Mouse (Mus musculus): ENCODE data around the gene Degs2. TPM values are rescaled to one million over a fixed set of nuclear protein-coding genes. Genes with fewer than 3 reads are reported as not detected.

Degs2 gene
- polyA plus RNA-seq, 1 experiment from 2014 or later: 0.72 TPM

DNA sequence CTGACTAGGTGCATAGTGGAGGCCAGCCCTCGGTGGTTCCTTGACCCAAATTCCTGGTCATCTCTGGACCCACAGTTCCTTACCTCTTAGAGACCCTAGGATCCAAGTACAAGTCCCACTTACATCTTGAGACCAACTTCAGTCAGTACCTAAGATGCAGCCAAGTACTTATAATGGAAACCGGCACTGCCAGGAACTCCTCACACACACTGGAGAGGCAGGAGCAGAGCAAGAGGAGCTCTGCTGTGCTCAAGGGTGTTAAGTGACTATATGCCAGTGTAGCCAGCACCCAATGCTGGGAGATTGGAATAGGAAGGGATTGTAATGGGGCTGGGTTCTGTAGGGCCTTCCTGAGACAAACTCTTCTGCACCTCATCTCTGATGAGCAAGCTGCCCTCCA lies 27.2 kb downstream of the Degs2 start:
- 0 out of 4 replicates have a peak overlapping the region, but pooled peaks of 1 of the 2 experiments have one; percentile 6 for H3K27ac ChIP-seq (replicated peaks in 1 of 2; ENCODE audit: control insufficient read depth in 1 of 2, insufficient read depth in 1 of 2, low read depth in 2 of 2, low read length in 2 of 2)
- 80% methylated on average over 2 of the region's 2 CpGs for WGBS

DNA sequence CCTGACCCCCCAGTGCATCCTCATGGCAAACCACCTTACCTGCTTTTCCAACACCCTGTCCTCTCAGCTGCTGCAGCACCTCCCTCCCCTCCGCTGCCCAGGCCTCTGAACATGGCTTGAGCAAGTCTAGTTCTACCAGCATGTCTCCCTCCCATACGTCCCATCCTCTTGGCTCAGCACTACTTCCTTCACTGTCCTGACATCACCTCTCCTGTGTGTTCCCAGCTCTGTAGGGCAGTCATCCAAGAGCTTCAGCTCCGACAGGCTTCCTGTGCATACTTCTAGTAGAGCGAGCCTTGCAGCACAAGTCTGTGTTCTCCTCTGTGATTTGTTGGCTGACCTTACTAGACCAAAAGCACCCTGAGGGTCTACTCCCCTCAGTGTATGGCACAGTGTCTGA lies 27.6 kb downstream of the Degs2 start:
- WGBS: 42% methylated on average over 4 of the region's 4 CpGs
- Histone ChIP-seq H3K36me3 (ENCODE audit: control insufficient read depth, insufficient read depth, low read length) (peaks cover 61% of the 10 kb centered on the region), H3K4me2 (ENCODE audit: low read length) (no peak overlapping the region), H3K4me1 (ENCODE audit: control insufficient read depth in 2 of 2, insufficient read depth in 2 of 2, low read length in 2 of 2) (peaks cover 4 to 5% of the 10 kb centered on the region in 2 experiments; a peak in 2 of 4 replicates), H3K27me3 (ENCODE audit: control insufficient read depth, insufficient read depth, low read length) (no peaks in the 10 kb centered on the region), H3K9me3 (ENCODE audit: control insufficient read depth, low read length) (no peaks in the 10 kb centered on the region), H3K4me3 (ENCODE audit: control insufficient read depth in 1 of 2, insufficient read depth in 1 of 2, low read depth in 1 of 2, low read length in 2 of 2) (no peak overlapping the region), H3K9ac (ENCODE audit: low read length) (no peak overlapping the region), H3K27ac (replicated peaks in 1 of 2; ENCODE audit: control insufficient read depth in 1 of 2, insufficient read depth in 1 of 2, low read depth in 2 of 2, low read length in 2 of 2) (0 out of 4 replicates have a peak overlapping the region, but pooled peaks of 1 of the 2 experiments have one; percentile 6)
- ATAC-seq (ENCODE audit: insufficient number of reproducible peaks, insufficient read depth, low FRiP score, low read depth): peak; percentile 65; the same call in 1 of the 2 replicates

More for the DNA sequence above, 27.2 kb downstream of the Degs2 start:
- peaks cover 61% of the 10 kb centered on the region for H3K36me3 ChIP-seq (ENCODE audit: control insufficient read depth, insufficient read depth, low read length)
- peaks cover 4 to 5% of the 10 kb centered on the region in 2 experiments; a peak in 2 of 4 replicates for H3K4me1 ChIP-seq (ENCODE audit: control insufficient read depth in 2 of 2, insufficient read depth in 2 of 2, low read length in 2 of 2)
- ATAC-seq (ENCODE audit: insufficient number of reproducible peaks, insufficient read depth, low FRiP score, low read depth): no peak
- no peaks in the 10 kb centered on the region for H3K9me3 ChIP-seq (ENCODE audit: control insufficient read depth, low read length)
- no peak overlapping the region for H3K4me2 ChIP-seq (ENCODE audit: low read length)
- no peak overlapping the region for H3K9ac ChIP-seq (ENCODE audit: low read length)
- no peak overlapping the region for H3K4me3 ChIP-seq (ENCODE audit: control insufficient read depth in 1 of 2, insufficient read depth in 1 of 2, low read depth in 1 of 2, low read length in 2 of 2)
- H3K27me3 ChIP-seq (ENCODE audit: control insufficient read depth, insufficient read depth, low read length): no peaks in the 10 kb centered on the region

DNA sequence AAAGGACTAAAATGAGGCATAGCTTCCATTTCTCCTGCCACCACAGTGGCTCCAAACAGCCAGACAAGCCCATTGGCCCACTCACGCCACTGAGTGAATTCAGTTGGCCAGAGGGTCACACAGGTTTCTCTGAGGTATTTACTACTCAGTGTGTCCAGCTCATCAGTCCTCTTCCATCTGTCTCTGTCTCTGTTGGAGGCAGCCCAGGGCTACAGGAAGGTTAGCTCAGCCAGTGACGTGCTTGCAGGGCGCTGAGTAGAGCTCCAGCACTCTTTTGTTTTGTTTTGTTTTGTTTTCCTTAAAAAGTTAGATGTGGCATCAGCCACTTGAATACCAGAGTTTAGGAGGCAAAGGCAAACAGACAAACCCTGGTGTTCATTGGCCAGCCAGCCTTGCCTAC lies 28.6 kb downstream of the Degs2 start:
- no peak overlapping the region for H3K4me3 ChIP-seq (ENCODE audit: control insufficient read depth in 1 of 2, insufficient read depth in 1 of 2, low read depth in 1 of 2, low read length in 2 of 2)
- H3K9me3 ChIP-seq (ENCODE audit: control insufficient read depth, low read length): no peaks in the 10 kb centered on the region
- peaks cover 6% of the 10 kb centered on the region in 2 experiments; a peak in 3 of 4 replicates for H3K4me1 ChIP-seq (ENCODE audit: control insufficient read depth in 2 of 2, insufficient read depth in 2 of 2, low read length in 2 of 2)
- no peak overlapping the region for H3K9ac ChIP-seq (ENCODE audit: low read length)
- 78% methylated on average over 3 of the region's 3 CpGs for WGBS
- no peaks in the 10 kb centered on the region for H3K27me3 ChIP-seq (ENCODE audit: control insufficient read depth, insufficient read depth, low read length)
- peaks cover 54% of the 10 kb centered on the region for H3K36me3 ChIP-seq (ENCODE audit: control insufficient read depth, insufficient read depth, low read length)
- no peak overlapping the region for H3K27ac ChIP-seq (replicated peaks in 1 of 2; ENCODE audit: control insufficient read depth in 1 of 2, insufficient read depth in 1 of 2, low read depth in 2 of 2, low read length in 2 of 2)
- ATAC-seq (ENCODE audit: insufficient number of reproducible peaks, insufficient read depth, low FRiP score, low read depth): no peak
- no peak overlapping the region for H3K4me2 ChIP-seq (ENCODE audit: low read length)

DNA sequence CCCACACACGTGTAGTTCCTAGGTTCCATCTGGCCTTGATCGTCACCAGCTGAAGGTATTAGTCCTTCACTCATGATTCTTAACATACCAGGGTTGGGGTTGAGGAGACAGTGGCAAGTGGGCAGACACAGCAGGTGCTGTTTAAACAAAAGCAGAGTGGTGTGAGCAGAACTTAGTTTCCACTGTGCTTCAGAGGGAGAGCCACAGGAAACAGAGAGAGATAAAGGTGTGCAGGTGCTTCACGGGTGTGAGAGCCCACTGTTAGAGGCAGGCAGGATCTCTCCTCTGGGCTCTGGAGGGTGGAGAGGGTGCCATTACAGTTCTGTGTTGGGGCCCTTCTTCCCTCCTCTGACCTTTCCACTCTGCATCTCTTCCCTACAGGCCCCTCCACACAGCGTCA lies 29.2 kb downstream of the Degs2 start:
- no peak overlapping the region for H3K27ac ChIP-seq (replicated peaks in 1 of 2; ENCODE audit: control insufficient read depth in 1 of 2, insufficient read depth in 1 of 2, low read depth in 2 of 2, low read length in 2 of 2)
- H3K4me3 ChIP-seq (ENCODE audit: control insufficient read depth in 1 of 2, insufficient read depth in 1 of 2, low read depth in 1 of 2, low read length in 2 of 2): no peak overlapping the region
- H3K4me2 ChIP-seq (ENCODE audit: low read length): no peak overlapping the region
- no peaks in the 10 kb centered on the region for H3K27me3 ChIP-seq (ENCODE audit: control insufficient read depth, insufficient read depth, low read length)
- WGBS: 72% methylated on average over 4 of the region's 4 CpGs
- no peak overlapping the region for H3K9ac ChIP-seq (ENCODE audit: low read length)
- no peaks in the 10 kb centered on the region for H3K9me3 ChIP-seq (ENCODE audit: control insufficient read depth, low read length)
- H3K4me1 ChIP-seq (ENCODE audit: control insufficient read depth in 2 of 2, insufficient read depth in 2 of 2, low read length in 2 of 2): peaks cover 8 to 12% of the 10 kb centered on the region in 2 experiments
- H3K36me3 ChIP-seq (ENCODE audit: control insufficient read depth, insufficient read depth, low read length): peaks cover 54% of the 10 kb centered on the region
- ATAC-seq (ENCODE audit: insufficient number of reproducible peaks, insufficient read depth, low FRiP score, low read depth): no peak

DNA sequence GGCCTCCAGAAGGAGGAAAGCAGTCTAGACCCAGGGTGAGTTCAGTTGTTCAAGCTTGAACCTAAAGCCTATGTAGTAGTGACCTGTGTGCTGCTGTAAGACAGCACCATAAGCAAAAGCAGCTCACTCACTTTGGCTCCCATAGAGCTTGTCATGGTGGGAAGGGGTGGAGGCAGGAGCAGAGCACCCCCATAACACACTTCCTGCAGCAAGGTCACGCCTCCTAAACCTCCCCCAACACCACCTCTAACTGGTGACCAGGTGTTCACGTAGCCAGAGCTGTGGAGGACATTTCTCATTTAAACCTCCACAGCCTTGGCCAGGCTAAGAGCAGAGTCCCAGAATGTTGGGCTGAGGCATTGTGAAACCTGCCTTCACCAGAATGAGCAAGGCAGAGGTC lies 30.6 kb downstream of the Degs2 start:
- WGBS: 77% methylated on average over 2 of the region's 2 CpGs
- Histone ChIP-seq H3K27me3 (ENCODE audit: control insufficient read depth, insufficient read depth, low read length) (no peaks in the 10 kb centered on the region), H3K4me1 (ENCODE audit: control insufficient read depth in 2 of 2, insufficient read depth in 2 of 2, low read length in 2 of 2) (peaks cover 8 to 14% of the 10 kb centered on the region in 2 experiments), H3K9ac (ENCODE audit: low read length) (no peak overlapping the region), H3K27ac (replicated peaks in 1 of 2; ENCODE audit: control insufficient read depth in 1 of 2, insufficient read depth in 1 of 2, low read depth in 2 of 2, low read length in 2 of 2) (no peak overlapping the region), H3K4me2 (ENCODE audit: low read length) (no peak overlapping the region), H3K4me3 (ENCODE audit: control insufficient read depth in 1 of 2, insufficient read depth in 1 of 2, low read depth in 1 of 2, low read length in 2 of 2) (no peak overlapping the region), H3K9me3 (ENCODE audit: control insufficient read depth, low read length) (no peaks in the 10 kb centered on the region), H3K36me3 (ENCODE audit: control insufficient read depth, insufficient read depth, low read length) (peaks cover 46% of the 10 kb centered on the region)
- no peak for ATAC-seq (ENCODE audit: insufficient number of reproducible peaks, insufficient read depth, low FRiP score, low read depth)

DNA sequence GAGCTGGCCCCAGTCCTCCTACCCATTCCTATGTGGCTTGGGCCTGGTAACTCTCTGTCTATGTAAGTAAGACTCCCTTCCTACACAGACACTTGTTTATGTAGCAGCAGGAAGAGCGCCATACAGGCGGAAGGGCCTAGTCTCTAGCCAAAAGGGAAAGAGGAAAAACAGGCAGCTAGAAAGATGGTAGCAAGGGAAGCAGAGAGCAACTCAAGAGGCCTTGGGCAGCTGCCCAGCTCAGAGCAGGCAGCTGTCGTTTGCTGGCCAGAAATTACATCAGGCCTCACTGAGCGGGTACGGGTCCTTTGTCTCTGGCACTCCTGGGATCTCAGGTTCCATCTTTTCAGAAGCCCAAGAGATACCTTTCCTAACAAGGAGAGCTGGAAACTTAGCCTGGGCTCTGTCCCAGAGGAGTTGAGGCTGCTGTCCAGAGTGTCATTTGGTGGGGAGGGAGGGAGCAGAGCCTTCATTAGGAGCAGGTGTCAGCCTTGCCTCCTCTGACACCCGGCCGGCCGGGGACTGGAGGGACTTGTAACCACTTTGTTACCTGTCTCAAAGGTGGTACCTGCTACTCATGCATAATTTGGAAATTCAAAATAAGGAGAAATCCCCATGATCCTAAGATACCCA lies 33.4 kb downstream of the Degs2 start:
- WGBS: 63% methylated on average over 8 of the region's 8 CpGs
- H3K27ac ChIP-seq (replicated peaks in 1 of 2; ENCODE audit: control insufficient read depth in 1 of 2, insufficient read depth in 1 of 2, low read depth in 2 of 2, low read length in 2 of 2): peak overlapping the region; percentile 1 to 66; a peak in 3 of 4 replicates
- no peak overlapping the region for H3K9ac ChIP-seq (ENCODE audit: low read length)
- H3K4me2 ChIP-seq (ENCODE audit: low read length): no peak overlapping the region
- no peak overlapping the region for H3K4me3 ChIP-seq (ENCODE audit: control insufficient read depth in 1 of 2, insufficient read depth in 1 of 2, low read depth in 1 of 2, low read length in 2 of 2)
- no peaks in the 10 kb centered on the region for H3K9me3 ChIP-seq (ENCODE audit: control insufficient read depth, low read length)
- peaks cover 8 to 12% of the 10 kb centered on the region in 2 experiments for H3K4me1 ChIP-seq (ENCODE audit: control insufficient read depth in 2 of 2, insufficient read depth in 2 of 2, low read length in 2 of 2)
- ATAC-seq (ENCODE audit: insufficient number of reproducible peaks, insufficient read depth, low FRiP score, low read depth): no peak; the same call in 1 of the 2 replicates
- no peaks in the 10 kb centered on the region for H3K27me3 ChIP-seq (ENCODE audit: control insufficient read depth, insufficient read depth, low read length)
- peaks cover 32% of the 10 kb centered on the region for H3K36me3 ChIP-seq (ENCODE audit: control insufficient read depth, insufficient read depth, low read length)

DNA sequence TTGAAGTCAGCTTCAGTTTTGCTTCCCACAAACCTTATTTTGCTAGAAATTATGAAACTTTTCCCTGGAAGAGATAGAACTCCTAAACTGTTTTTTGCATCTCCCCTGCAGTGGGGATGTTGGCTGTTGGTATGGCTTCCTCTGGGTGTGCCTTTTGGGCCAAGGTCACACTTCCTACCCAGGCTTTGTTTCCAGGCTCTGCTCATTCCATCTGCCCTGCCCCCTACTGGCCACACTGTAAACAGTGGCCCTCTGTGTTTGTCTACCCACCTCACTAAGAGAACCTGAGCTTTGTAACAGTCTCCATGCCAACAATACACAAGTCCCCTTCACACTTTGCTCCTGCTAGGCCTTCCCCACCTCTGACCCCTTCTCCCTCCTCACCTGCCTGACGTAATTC lies 44.8 kb downstream of the Degs2 start:
- ATAC-seq (ENCODE audit: insufficient number of reproducible peaks, insufficient read depth, low FRiP score, low read depth): no peak
- 96% methylated on average over 1 of the region's 1 CpGs for WGBS

More for the DNA sequence above, 44.8 kb downstream of the Degs2 start:
- Histone ChIP-seq H3K9me3 (ENCODE audit: control insufficient read depth, low read length) (no peaks in the 10 kb centered on the region), H3K4me1 (ENCODE audit: control insufficient read depth in 2 of 2, insufficient read depth in 2 of 2, low read length in 2 of 2) (peaks cover 9 to 15% of the 10 kb centered on the region in 2 experiments), H3K4me3 (ENCODE audit: control insufficient read depth in 1 of 2, insufficient read depth in 1 of 2, low read depth in 1 of 2, low read length in 2 of 2) (no peak overlapping the region), H3K4me2 (ENCODE audit: low read length) (no peak overlapping the region), H3K27me3 (ENCODE audit: control insufficient read depth, insufficient read depth, low read length) (no peaks in the 10 kb centered on the region), H3K27ac (replicated peaks in 1 of 2; ENCODE audit: control insufficient read depth in 1 of 2, insufficient read depth in 1 of 2, low read depth in 2 of 2, low read length in 2 of 2) (peak overlapping the region; percentile 49 to 55), H3K9ac (ENCODE audit: low read length) (0 out of 2 replicates have a peak overlapping the region, but pooled peaks have one; percentile 18), H3K36me3 (ENCODE audit: control insufficient read depth, insufficient read depth, low read length) (peaks cover 47% of the 10 kb centered on the region)
